Mouse (Mus musculus) brain, embryonic 14.5 days (tissue): ENCODE data around the gene Fgf15.

Experiments
- CTCF ChIP-seq: fragments of 200-500 bp; IDR thresholded peaks from 2 replicates; pipeline ENCODE4 v1.5.1; 2012; ENCODE audit warnings: inconsistent platforms, mild to moderate bottlenecking, moderate library complexity, borderline replicate concordance; ENCODE audit not compliant: insufficient read depth, insufficient read length; ENCODE audit errors: extremely low read depth
- POLR2A ChIP-seq: fragments of 200-500 bp; IDR thresholded peaks from 2 replicates; pipeline ENCODE4 v1.6.1; 2012; ENCODE audit warnings: mild to moderate bottlenecking, inconsistent platforms, borderline replicate concordance; ENCODE audit not compliant: poor library complexity, insufficient read depth, insufficient read length, severe bottlenecking; ENCODE audit errors: extremely low read depth

GRCm38 (mm10) chr7:144927591-144927990 lies 31.3 kb downstream of the Fgf15 start:
- no peak for TF ChIP-seq POLR2A
- no peak for TF ChIP-seq CTCF
